Mouse (Mus musculus) megakaryocyte-erythroid progenitor cell, adult 5-6 weeks (primary cell): ENCODE data around the gene Agbl4. TPM values are rescaled to one million over a fixed set of nuclear protein-coding genes. Genes with fewer than 3 reads are reported as not detected.
"Not testable (repeated sequence)": the region's sequence is repeated elsewhere in the genome, so short reads cannot be mapped to it uniquely, and the experiment has no call there.

Source experiments
- ATAC-seq: replicated peaks from 2 replicates; pipeline ENCODE4 v1.8.0; 2016; ENCODE audit warnings: mild to moderate bottlenecking, inconsistent platforms; ENCODE audit not compliant: severe bottlenecking, poor library complexity, low FRiP score, low TSS enrichment
- total RNA-seq, 2 experiments: library from RNA; stranded (forward) in 1 of 2; stranded (reverse) in 1 of 2; fragments of 200-1000, 215-1000 nt in 1 of 2; fragments of >200 nt in 1 of 2; fragmentation: Nextera tagmentation in 1 of 2; gene quantifications; 2 replicates each; pipeline ENCODE4 v1.2.3; 2014 to 2017

The Agbl4 gene
- total RNA-seq, 2 experiments from 2014 or later = not detected

DNA sequence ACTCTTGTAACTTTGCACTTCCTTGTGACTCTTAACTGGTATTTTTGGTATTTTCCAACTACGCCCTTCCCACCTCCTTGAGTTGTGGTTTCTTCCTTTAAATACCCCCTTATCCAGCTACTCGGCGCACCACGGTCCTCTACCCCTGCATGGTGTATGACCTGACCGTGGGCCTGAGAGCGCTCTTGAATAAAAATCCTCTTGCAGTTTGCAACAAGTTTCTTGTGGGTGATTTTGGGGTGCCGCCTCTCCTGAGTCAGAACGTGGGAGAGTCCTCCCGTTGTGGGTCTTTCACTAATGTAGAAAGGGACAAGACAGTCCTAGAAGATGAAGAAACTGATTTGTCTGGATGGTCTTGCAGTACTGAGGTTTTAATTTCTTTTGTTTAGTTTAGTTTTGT is 822.1 kb downstream of the Agbl4 start:
- ATAC-seq = not testable (repeated sequence)

GRCm38 (mm10) chr4:111233849-111234248 is 836.4 kb downstream of the Agbl4 start:
- ATAC-seq = no peak

DNA sequence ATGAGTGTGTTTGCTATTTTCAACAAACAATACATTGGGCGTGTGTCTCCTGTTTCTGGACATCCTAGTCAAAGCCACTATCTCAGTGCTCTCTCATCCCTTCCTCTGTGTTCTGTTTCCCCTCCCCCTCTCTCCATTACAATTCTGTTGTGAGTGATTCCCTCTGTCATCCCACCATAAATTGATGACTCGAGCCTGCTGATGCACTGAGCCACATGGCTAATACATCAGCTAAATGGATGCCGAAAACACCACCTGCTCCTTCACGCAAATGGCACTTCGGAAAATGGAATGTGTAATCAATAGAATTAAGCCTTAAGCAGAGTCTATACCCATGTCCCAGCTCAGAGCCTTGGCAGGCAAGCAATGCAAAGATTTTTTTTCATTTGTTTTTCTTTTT is 854.5 kb downstream of the Agbl4 start:
- no peak for ATAC-seq

DNA sequence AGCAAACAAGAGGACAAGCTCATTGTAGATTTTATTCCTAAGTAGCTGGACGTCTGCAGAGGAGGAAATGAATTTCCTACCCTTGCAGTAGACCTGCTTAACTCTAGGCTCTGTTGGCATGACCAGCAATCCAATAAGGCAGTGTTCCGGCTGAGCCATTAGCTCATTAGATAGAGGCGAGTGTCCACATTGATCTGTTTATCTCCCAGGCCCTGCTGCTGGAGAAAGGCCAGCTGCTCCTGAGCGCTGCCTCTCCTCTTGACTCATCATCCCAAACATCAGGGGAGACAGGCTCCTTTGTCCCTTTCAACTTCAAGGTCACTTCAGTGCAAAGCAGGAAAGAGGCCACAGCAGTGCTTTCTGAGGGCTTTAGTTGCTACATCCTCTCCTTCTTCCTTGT is 858.0 kb downstream of the Agbl4 start:
- no peak for ATAC-seq

DNA sequence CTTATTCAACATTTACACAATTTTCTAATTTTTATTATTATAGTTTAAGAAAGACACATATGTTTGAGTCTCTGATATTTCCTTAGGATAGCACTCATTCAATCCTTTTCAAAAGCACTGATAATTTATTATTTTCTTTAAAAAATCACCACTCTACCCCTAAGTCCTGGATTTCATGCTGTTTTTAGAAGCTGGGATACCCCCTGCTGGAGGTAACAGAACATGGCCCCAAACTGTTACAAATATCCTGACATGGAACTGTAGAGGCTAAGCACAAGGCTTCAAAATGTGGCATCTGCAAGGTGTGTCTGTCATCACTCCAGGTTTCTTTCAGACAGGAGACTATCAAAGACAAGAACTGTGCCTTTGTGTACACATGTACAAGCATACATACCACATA is 859.5 kb downstream of the Agbl4 start:
- no peak for ATAC-seq

DNA sequence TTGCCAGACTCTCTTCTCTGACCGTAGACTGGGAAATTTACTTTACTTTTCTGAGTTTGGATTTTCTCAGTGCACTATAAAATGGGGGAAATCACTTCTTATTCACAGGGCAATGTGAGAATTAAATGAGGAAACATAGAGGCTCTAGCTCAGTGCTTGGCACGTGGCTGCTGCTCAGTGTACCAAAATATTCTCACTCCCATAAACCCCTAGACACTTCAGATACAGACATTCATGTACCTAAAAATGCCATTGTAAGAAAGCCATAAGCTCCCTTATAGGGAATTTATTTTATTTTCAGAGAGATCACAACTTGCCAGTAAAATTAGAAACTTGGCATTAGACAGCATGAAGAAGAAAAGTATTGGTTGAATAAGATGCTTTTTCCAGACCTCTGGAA is 883.5 kb downstream of the Agbl4 start:
- no peak for ATAC-seq

DNA sequence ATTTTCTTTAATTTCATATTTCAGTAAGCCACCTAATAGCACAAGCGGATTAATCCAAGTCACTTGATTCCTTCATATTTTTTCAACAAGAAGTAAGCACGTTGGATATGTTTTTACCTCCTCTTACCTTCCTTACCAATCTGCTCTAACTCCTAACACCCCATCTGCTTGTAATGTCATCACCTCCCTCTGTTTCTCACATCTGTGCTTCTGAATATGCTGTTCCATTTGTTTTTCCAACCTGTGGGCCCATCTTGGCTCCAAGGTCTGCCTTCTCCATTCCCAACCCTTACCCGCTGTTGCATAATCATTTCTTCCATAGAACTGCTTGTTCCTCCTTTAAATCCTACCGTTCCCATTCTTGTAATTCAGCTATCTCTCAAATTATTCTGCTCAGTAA is 884.4 kb downstream of the Agbl4 start:
- no peak for ATAC-seq

- ATAC-seq = no peak
Observed at GRCm38 (mm10) chr4:111284625-111285024, 887.2 kb downstream of the Agbl4 start.

DNA sequence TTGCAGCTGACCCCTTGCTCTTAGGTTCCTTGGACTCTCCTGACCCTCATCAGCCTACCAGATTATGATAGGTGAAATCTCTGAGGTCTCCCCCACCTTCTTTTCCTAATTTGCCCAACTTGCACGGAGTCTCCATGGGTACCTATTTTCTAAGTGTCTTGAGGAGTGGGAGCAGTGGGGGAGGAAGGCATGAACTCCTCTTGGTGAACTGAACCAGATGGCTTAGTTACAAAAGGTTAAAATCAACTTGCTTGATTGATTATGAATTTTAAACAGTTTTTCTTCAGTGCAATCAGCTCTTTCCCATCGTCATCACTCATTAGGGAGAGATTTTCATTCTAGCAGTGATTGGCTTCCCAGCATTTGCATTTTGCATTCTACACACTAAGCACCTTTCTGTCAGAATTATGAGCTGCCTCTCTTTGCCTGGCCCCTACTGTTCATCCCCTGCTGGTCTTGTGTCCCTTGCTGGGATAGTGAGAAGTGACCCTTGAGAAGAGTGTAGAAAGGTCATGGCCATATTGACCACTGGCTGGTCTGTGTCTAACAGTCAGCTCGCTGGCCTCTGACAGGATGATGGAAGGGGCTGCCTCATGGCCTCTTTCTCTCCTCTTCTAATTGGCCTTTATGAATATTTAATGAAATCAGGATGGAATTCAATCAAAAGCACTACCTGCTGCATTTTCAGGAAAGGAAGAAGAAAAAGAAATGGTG is 897.2 kb downstream of the Agbl4 start:
- ATAC-seq = no peak

- no peak for ATAC-seq
Observed at GRCm38 (mm10) chr4:111306518-111306917, 909.1 kb downstream of the Agbl4 start.

- no peak for ATAC-seq
Observed at GRCm38 (mm10) chr4:111307166-111307565, 909.7 kb downstream of the Agbl4 start.

- no peak for ATAC-seq
Observed at GRCm38 (mm10) chr4:111307633-111308032, 910.2 kb downstream of the Agbl4 start.

GRCm38 (mm10) chr4:111308572-111309288 is 911.3 kb downstream of the Agbl4 start:
- ATAC-seq = no peak

- ATAC-seq = no peak
Observed at GRCm38 (mm10) chr4:111327094-111327493, 929.6 kb downstream of the Agbl4 start.

DNA sequence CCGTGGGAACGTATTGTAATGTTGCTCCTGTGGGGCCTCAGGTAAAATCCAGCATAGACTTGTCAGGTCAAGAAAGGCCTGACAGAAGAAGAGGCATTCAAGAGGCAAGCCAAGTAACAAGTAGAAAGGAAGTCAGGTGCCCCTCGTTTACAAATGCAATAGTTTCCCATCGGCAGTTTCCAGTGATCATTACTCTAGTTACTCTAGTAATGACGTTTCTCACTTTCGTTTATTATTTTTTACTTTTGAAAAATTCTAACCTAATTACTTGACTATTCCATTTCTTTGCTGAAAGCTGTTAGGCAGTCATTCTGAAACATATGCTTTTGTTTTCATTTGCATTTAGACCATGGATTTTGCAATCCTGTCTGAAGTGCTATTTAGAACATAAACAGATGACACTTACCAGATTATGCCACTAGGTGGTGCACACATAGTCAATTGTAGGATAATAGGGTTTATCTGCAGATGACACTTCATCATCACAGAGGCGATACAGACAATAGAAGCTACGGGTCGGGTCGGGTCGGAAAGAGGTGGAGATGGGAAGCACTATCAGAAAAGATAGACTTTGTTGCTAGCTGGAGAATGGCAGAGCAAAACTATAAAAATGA is 930.4 kb downstream of the Agbl4 start:
- ATAC-seq = peak; percentile 79

GRCm38 (mm10) chr4:111329501-111329900 is 932.0 kb downstream of the Agbl4 start:
- no peak for ATAC-seq

DNA sequence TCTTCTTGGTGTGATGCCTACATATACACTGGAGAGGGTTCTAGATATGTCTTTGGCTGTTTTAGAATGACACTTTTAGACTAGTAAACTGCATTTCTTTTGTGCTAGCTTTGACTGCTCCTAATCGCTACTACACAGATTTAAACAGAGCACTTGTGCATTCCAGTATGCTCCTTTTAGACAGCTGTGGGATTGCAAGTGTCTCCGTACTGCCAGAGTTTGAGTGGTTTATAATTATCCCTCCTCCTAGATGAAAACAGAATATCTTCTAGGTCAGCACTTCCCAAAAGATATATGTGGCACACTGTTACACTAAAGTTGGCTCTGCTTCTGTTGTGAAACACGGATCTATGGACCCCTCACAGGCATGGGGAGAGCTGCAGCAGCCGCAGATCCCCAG is 935.4 kb downstream of the Agbl4 start:
- no peak for ATAC-seq

GRCm38 (mm10) chr4:111349965-111350364 is 952.5 kb downstream of the Agbl4 start:
- ATAC-seq = no peak

GRCm38 (mm10) chr4:111350615-111351525 is 953.4 kb downstream of the Agbl4 start:
- no peak for ATAC-seq
